Mouse (Mus musculus) midbrain, embryonic 15.5 days (tissue): ENCODE measurements around the gene Ripk1. TPM values are rescaled to one million over a fixed set of nuclear protein-coding genes. Genes with fewer than 3 reads are reported as not detected.

ENCODE experiments used
- ATAC-seq: fragments of 200-750 bp; cut with Nextera tagmentation; replicated peaks from 2 replicates; pipeline ENCODE4 v1.8.0; 2017; ENCODE audit warnings: moderate TSS enrichment
- H3K27ac ChIP-seq: fragments of 300-500 bp; sonication (generic); 2 replicates; pipeline ENCODE4 v1.5.1; 2015; ENCODE audit warnings: mild to moderate bottlenecking, inconsistent platforms
- H3K27me3 ChIP-seq: fragments of 300-500 bp; sonication (generic); replicated peaks from 2 replicates; pipeline ENCODE4 v1.6.1; 2015; ENCODE audit warnings: inconsistent platforms
- H3K36me3 ChIP-seq: fragments of 300-500 bp; sonication (generic); replicated peaks from 2 replicates; pipeline ENCODE4 v1.6.1; 2015; ENCODE audit warnings: inconsistent platforms
- H3K4me1 ChIP-seq: fragments of 300-500 bp; sonication (generic); 2 replicates; pipeline ENCODE4 v1.6.1; 2015; ENCODE audit warnings: inconsistent platforms
- H3K4me2 ChIP-seq: fragments of 300-500 bp; sonication (generic); 2 replicates; pipeline ENCODE4 v1.6.1; 2015; ENCODE audit warnings: inconsistent platforms, mild to moderate bottlenecking, moderate library complexity
- H3K4me3 ChIP-seq: fragments of 300-500 bp; sonication (generic); 2 replicates; pipeline ENCODE4 v1.5.1; 2015; ENCODE audit warnings: mild to moderate bottlenecking, inconsistent platforms
- H3K9ac ChIP-seq: fragments of 300-500 bp; sonication (generic); 2 replicates; pipeline ENCODE4 v1.6.1; 2015; ENCODE audit warnings: mild to moderate bottlenecking, inconsistent platforms
- H3K9me3 ChIP-seq: fragments of 300-500 bp; sonication (generic); 2 replicates; pipeline ENCODE4 v1.6.1; 2016; ENCODE audit warnings: inconsistent platforms
- WGBS: fragments of 180-500 bp; shearing (Covaris S2); methylation state at CpG from one replicate; pipeline ENCODE4 v1.1.7; 2015; ENCODE audit warnings: mixed read lengths; 5-methylcytosine and 5-hydroxymethylcytosine counted together
- polyA plus RNA-seq: library from polyadenylated mRNA; unstranded; fragments of >200 nt; fragmentation: Nextera tagmentation; extraction: Ambion mirVana; gene quantifications from 2 replicates; pipeline ENCODE4 v1.2.1, GENCODE M21; 2015

Ripk1 gene
- polyA plus RNA-seq, 1 experiment from 2014 or later, result 6.2 TPM

DNA sequence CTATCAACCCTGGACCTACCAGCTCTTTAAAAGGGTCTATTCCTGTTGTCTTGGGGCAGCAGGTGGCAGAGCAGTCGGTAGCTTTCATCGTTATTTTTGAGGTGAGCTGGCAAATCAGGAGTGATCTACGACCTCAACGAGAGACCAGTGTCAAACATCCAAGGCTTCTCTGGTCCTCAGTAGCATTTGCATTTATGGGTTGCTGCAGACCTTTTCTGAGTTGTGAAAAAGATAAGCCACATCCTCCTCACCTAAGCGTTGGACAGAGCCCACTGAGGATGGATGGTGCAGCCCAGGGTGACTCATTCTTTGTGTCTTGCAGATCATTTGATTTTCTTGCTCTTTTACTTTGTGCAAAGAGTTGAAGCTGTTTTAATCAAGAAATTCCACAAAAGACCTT is 895 bp downstream of the Ripk1 start:
- peak overlapping the region; percentile 67 for H3K9ac ChIP-seq
- H3K9me3 ChIP-seq, result no peaks in the 10 kb centered on the region
- peak overlapping the region; percentile 75 for H3K4me3 ChIP-seq
- peaks cover 17% of the 10 kb centered on the region for H3K4me1 ChIP-seq
- H3K27ac ChIP-seq, result peak overlapping the region; percentile 93
- no peaks in the 10 kb centered on the region for H3K36me3 ChIP-seq
- WGBS, result 3% methylated on average over 5 of the region's 5 CpGs
- no peaks in the 10 kb centered on the region for H3K27me3 ChIP-seq
- ATAC-seq, result peak; percentile 19; the same call in 1 of the 2 replicates
- H3K4me2 ChIP-seq, result peak overlapping the region; percentile 75

DNA sequence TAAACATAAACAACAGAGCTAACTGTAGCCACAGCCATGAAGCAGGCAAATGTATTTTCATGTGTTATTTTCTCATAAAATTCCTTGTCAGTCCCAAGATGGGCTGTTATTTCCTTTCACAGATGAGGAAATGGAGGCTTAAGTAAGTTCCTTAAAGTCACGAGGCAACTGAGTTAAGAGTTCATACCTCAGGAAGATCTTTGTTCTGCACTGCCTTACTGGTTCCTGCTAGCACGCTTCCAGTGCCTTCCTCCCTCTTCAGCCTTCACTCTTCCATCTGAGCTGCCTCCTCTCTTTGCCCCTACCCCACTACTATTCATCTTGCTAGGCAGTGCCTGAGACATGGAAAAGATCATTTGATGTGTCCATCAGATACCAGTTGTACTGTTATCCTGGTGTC is 5.1 kb downstream of the Ripk1 start:
- WGBS, result 84% methylated on average over 2 of the region's 2 CpGs
- Histone ChIP-seq H3K27ac (no peak overlapping the region), H3K9me3 (no peaks in the 10 kb centered on the region), H3K9ac (no peak overlapping the region), H3K36me3 (no peaks in the 10 kb centered on the region; the same call in 1 of the 2 replicates), H3K4me2 (no peak overlapping the region), H3K4me3 (no peak overlapping the region), H3K27me3 (no peaks in the 10 kb centered on the region), H3K4me1 (peaks cover 6% of the 10 kb centered on the region; the same call in 1 of the 2 replicates)
- ATAC-seq, result no peak

DNA sequence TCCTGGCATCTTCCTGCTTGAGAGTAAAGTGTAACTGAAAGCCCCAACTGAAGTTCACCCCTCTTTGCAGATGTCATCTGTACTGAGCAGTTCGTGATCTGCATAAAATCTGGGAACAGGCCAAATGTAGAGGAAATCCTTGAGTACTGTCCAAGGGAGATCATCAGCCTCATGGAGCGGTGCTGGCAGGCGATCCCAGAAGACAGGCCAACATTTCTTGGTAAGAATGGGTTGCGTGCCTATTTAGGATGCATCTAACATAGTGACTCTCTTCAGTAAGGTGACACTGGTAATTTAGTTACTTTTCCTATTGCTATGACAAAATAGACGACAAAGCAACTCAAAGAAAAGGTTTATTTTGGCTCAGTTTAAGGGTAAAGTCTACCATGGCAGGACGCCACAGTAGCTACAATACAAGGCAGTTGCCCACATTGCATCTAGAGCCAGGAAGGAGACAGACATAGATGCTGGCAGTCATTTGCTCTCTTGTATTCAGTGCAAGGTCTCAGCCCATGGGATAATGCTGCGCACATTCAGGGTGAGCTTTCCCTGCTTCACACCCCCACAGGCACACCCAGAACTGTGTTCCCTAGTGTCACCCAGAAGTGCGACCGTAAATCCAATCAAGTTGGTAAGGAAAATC is 14.9 kb downstream of the Ripk1 start:
- Histone ChIP-seq H3K4me2 (no peak overlapping the region), H3K27ac (no peak overlapping the region), H3K9me3 (no peaks in the 10 kb centered on the region), H3K9ac (no peak overlapping the region), H3K36me3 (peaks cover 23% of the 10 kb centered on the region), H3K27me3 (no peaks in the 10 kb centered on the region), H3K4me1 (no peaks in the 10 kb centered on the region), H3K4me3 (no peak overlapping the region)
- no peak for ATAC-seq
- 94% methylated on average over 9 of the region's 9 CpGs for WGBS

DNA sequence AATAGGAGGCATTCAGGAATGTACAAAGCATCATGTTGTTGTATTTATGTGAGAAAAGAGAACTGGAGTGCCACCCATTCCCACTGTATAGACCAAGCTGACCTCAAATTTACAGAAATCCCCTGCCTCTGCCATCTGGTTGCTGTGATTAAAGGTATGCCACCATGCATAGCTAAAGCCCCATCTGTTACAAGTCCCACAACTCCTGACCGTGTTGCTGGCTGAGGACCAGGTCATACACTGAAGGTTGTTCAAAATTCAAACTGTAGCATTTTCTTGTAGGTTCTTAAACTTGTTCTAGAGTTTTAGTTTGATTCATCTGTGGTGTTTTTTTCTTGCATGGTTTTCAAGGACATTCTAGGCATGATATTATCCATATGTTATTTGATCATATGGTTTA is 16.4 kb downstream of the Ripk1 start:
- WGBS, result 88% methylated on average over 1 of the region's 1 CpGs
- no peak overlapping the region for H3K9ac ChIP-seq
- ATAC-seq, result no peak
- H3K4me1 ChIP-seq, result no peaks in the 10 kb centered on the region
- H3K27ac ChIP-seq, result no peak overlapping the region
- H3K9me3 ChIP-seq, result no peaks in the 10 kb centered on the region
- H3K36me3 ChIP-seq, result peaks cover 25% of the 10 kb centered on the region
- no peaks in the 10 kb centered on the region for H3K27me3 ChIP-seq
- H3K4me2 ChIP-seq, result no peak overlapping the region
- H3K4me3 ChIP-seq, result no peak overlapping the region

DNA sequence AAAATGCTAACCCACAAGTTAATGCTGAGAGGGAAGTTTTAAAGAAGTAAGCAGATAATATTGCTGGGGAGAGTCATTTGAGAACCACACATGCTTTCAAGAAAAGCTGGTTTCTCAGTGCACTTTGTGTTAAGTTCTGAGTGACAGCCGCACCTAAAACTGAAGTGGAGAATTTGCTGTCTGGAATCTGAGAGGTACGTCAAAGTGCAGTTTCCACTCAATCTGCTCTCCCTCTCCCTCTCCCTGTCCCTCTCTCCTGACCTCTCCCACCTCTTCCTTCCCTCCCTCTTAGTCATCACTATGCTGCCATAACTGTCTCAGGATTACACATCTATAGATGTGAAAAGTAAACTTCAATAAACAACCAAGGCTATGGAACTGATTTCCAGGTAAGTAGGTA is 19.8 kb downstream of the Ripk1 start:
- Histone ChIP-seq H3K4me2 (no peak overlapping the region), H3K9ac (no peak overlapping the region), H3K27me3 (no peaks in the 10 kb centered on the region), H3K36me3 (peaks cover 14% of the 10 kb centered on the region), H3K4me3 (no peak overlapping the region), H3K4me1 (no peaks in the 10 kb centered on the region), H3K9me3 (no peaks in the 10 kb centered on the region), H3K27ac (no peak overlapping the region)
- 82% methylated on average over 2 of the region's 2 CpGs for WGBS
- no peak for ATAC-seq

DNA sequence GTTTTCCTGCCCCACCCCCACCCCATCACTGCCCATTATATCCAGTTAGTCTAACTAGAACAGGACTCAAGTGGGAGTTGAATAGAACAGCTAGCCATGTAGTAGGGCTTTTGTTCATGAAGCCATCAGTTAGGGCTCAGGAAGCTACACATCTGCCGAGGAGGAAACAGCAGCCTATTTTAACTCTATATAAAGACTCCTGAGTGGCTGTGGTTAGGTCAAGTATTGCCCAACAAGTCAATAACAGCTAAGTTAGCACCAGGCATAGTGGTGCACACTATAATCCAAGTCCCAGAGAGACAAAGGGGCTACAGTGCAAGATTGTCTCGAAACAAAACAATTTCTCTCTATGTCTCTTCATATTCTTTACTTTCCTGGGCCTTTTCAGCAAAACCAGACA is 29.9 kb downstream of the Ripk1 start:
- Histone ChIP-seq H3K9ac (no peak overlapping the region), H3K36me3 (peaks cover 16% of the 10 kb centered on the region), H3K27me3 (no peaks in the 10 kb centered on the region), H3K4me3 (no peak overlapping the region), H3K4me2 (no peak overlapping the region), H3K9me3 (no peaks in the 10 kb centered on the region), H3K27ac (no peak overlapping the region), H3K4me1 (peaks cover 6% of the 10 kb centered on the region)
- no peak for ATAC-seq
- 80% methylated on average over 2 of the region's 2 CpGs for WGBS

DNA sequence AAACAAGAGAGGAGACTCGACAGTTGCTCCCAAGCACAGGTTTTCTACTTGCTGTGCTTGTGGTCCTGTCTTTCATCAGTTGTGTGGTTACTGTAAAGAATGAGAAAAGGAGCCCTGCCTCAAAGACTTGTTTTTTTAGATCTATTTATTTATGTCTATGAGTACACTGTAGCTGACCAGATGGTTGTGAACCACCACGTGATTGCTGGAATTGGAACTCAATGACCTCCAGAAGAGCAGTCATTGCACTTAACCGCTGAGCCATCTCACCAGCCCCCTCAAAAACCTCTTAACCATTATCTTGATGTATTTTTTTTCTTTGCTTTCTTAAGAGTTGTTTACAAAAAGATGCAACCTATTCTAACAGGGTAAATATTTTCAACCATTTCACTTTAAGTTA is 33.3 kb downstream of the Ripk1 start:
- Histone ChIP-seq H3K27me3 (no peaks in the 10 kb centered on the region), H3K4me3 (no peak overlapping the region), H3K9me3 (no peaks in the 10 kb centered on the region), H3K36me3 (peaks cover 16% of the 10 kb centered on the region), H3K27ac (no peak overlapping the region), H3K4me2 (no peak overlapping the region), H3K4me1 (peaks cover 22% of the 10 kb centered on the region), H3K9ac (no peak overlapping the region)
- ATAC-seq, result no peak
- WGBS, result 88% methylated on average over 3 of the region's 3 CpGs

DNA sequence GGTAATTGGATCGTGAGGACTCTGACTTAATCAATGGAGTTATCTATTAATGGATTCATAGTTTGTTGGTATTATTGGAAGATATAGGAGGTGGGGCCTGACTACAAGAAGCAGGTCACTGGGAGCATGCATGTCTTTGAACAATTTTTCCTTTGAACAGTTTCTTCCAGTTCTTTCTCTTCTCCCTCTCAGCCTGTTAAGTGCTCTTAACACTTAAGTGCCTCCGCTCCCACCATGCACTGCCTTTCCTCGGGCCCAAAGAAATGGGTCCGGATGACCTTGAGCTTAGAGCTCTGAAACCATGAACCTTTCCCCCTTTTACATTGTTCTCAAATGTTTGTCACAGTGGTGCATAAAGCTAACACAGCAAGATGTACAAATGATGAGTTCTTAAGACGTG is 34.6 kb downstream of the Ripk1 start:
- Histone ChIP-seq H3K4me1 (peaks cover 22% of the 10 kb centered on the region), H3K9me3 (no peaks in the 10 kb centered on the region), H3K4me2 (peak overlapping the region; percentile 75; the same call in 1 of the 2 replicates), H3K27me3 (no peaks in the 10 kb centered on the region), H3K36me3 (peaks cover 16% of the 10 kb centered on the region), H3K4me3 (no peak overlapping the region), H3K27ac (peak overlapping the region; percentile 84), H3K9ac (peak overlapping the region; percentile 76; the same call in 1 of the 2 replicates)
- peak; percentile 24; the same call in 1 of the 2 replicates for ATAC-seq
- WGBS, result 78% methylated on average over 5 of the region's 5 CpGs

DNA sequence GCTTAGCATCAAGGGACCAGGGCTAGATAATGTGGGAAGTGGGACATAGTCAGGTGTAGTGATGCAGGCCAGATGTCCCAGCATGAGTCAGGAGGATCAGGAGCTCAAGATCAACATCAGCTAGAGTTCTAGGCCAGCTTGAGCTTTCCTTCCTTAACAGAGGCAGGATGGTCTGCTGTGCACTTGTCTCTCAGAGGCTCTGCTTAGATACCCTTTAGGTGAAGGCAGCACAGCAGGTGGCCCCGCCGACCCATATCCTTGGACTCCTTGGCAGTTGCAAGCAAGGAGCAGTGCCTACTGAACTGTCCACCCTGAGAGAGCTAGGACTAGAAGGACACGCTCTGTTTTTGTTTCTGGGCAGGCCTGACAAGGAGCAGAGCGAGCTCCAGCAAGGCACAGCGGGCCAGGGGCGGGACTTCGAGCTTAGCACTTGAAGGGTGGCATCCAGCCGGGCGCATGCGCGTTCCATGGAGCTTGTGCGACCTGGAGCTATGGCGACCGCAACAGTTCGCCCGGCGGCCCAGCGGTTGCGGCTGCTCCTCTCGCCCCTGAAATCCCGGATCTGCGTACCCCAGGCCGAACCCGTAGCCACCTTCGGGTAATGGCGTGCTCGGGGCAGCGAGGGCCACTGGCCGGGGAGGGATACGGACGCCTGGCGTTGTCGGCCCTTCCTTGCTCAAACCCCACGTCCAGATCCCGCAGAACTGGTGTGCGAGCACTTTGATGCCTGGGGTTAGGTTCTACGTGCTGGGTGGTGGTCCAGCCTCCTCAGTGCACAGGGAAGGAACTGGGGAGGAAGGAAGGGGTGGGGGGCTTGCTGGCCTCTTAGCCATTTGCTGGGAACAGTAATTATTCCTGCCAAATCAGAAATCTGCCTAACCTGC is 35.3 kb downstream of the Ripk1 start, which contains the start of gene Bphl:
Bphl (plus strand) TSS at position 426 of the 884 bp plus-strand sequence.
- peak within 1 kb of the TSS; percentile 56 for H3K4me3 ChIP-seq
- H3K4me2 ChIP-seq, result peak within 1 kb of the TSS; percentile 75
- H3K27ac ChIP-seq, result peak within 1 kb of the TSS; percentile 84
- under 1% methylated on average over 37 of the region's 37 CpGs for WGBS
- peak within 1 kb of the TSS; percentile 76 for H3K9ac ChIP-seq
- peaks cover 22% of the 10 kb centered on the region for H3K4me1 ChIP-seq
- peaks cover 14% of the 10 kb centered on the region for H3K36me3 ChIP-seq
- no peaks in the 10 kb centered on the region for H3K9me3 ChIP-seq
- H3K27me3 ChIP-seq, result no peaks in the 10 kb centered on the region
- peak; percentile 97 for ATAC-seq

DNA sequence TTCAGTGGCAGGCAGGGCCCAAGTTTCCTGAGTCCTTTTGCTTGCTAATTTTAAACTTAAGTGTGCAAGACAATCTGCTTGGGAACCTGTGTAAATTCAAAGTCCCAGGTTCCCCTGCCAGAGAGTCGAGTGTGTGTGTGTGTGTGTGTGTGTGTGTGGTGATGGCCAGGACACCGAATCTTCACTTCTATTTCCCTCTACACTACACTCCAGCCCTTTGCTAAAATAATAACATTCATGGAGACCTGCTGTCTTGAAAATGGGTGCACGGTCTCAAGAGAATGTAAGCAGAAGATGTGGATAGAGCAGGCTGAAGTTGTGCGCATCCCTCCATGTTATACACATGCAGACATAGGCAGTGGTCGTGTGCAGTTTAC is 35.9 kb downstream of the Ripk1 start:
- Histone ChIP-seq H3K4me3 (peak overlapping the region; percentile 56), H3K36me3 (peaks cover 8% of the 10 kb centered on the region; the same call in 1 of the 2 replicates), H3K9me3 (no peaks in the 10 kb centered on the region), H3K4me2 (peak overlapping the region; percentile 75), H3K9ac (peak overlapping the region; percentile 76), H3K4me1 (peaks cover 22% of the 10 kb centered on the region), H3K27ac (peak overlapping the region; percentile 84), H3K27me3 (no peaks in the 10 kb centered on the region)
- 31% methylated on average over 5 of the region's 5 CpGs for WGBS
- peak; percentile 28 for ATAC-seq

DNA sequence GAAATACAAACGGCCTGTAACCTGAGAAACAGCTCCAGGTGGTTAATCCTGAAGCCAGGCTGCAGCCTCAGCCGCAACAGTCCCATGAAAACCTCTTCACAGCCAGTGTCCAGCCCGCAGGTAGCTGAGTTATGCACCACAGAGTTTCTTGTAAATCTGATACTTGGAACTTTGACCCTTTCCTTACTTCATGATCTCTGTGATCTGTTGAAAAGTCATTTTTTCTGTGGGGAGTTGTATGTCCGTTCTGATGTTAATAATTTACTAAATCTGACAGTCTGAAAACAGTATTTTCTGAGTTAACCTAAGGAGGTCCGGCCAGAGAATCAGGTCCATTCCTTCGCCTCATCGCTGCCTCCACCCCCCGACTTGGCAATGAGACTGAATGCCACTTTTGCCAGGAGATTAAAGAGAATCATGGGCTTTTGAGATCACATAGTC is 36.8 kb downstream of the Ripk1 start:
- H3K27me3 ChIP-seq, result no peaks in the 10 kb centered on the region
- peaks cover 22% of the 10 kb centered on the region for H3K4me1 ChIP-seq
- H3K9me3 ChIP-seq, result no peaks in the 10 kb centered on the region
- no peak for ATAC-seq
- 39% methylated on average over 8 of the region's 8 CpGs for WGBS
- H3K36me3 ChIP-seq, result no peaks in the 10 kb centered on the region
- H3K4me3 ChIP-seq, result peak overlapping the region; percentile 56; the same call in 1 of the 2 replicates
- no peak overlapping the region for H3K27ac ChIP-seq
- H3K4me2 ChIP-seq, result peak overlapping the region; percentile 75
- no peak overlapping the region for H3K9ac ChIP-seq

DNA sequence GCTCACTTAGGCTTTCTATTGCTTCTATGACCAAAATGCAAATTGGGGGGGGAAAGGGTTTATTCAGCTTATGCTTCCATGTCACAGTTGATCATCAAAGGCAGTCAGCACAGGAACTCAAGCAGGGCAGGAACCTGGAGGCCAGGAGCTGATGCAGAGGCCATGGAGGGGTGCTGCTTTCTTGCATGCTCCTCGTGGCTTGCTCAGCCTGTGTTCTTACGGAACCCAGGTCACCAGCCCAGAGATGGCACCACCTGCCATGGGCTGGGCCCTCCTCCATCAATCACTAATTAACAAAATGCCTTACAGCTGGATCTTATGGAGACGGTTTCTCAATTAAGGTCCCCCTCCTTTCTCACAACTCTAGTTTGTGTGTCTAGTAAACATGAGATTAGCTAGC is 37.9 kb downstream of the Ripk1 start:
- no peak for ATAC-seq
- Histone ChIP-seq H3K27ac (no peak overlapping the region), H3K9me3 (no peaks in the 10 kb centered on the region), H3K4me3 (no peak overlapping the region), H3K27me3 (no peaks in the 10 kb centered on the region), H3K36me3 (no peaks in the 10 kb centered on the region; the same call in 1 of the 2 replicates), H3K4me1 (peaks cover 22% of the 10 kb centered on the region), H3K9ac (no peak overlapping the region), H3K4me2 (no peak overlapping the region)
- WGBS, result 96% methylated on average over 3 of the region's 3 CpGs
